Mouse (Mus musculus) thymus, adult 2 months (tissue): Measurements from ENCODE around the gene Spats2. TPM values are rescaled to one million over a fixed set of nuclear protein-coding genes. Genes with fewer than 3 reads are reported as not detected.

Source experiments
- DNase-seq: peaks from one replicate; pipeline ENCODE4 v3.0.0; 2021
- H3K27ac ChIP-seq: fragments of 200-500 bp; 2 replicates; pipeline ENCODE4 v1.5.1; 2012; ENCODE audit warnings: low read length, control low read depth; ENCODE audit not compliant: control insufficient read depth, insufficient read depth
- H3K27me3 ChIP-seq: fragments of 200-500 bp; 2 replicates; pipeline ENCODE4 v1.6.1; 2012; ENCODE audit warnings: mild to moderate bottlenecking, low read length, moderate library complexity, mixed read lengths; ENCODE audit not compliant: control insufficient read depth, insufficient read depth
- H3K36me3 ChIP-seq: fragments of 200-500 bp; 2 replicates; pipeline ENCODE4 v1.6.1; 2012; ENCODE audit warnings: mild to moderate bottlenecking, low read length, moderate library complexity; ENCODE audit not compliant: control insufficient read depth, insufficient read depth
- H3K4me1 ChIP-seq: fragments of 200-500 bp; replicated peaks from 2 replicates; pipeline ENCODE4 v1.6.1; 2012; ENCODE audit warnings: low read length; ENCODE audit not compliant: control insufficient read depth, insufficient read depth
- H3K4me3 ChIP-seq: fragments of 200-500 bp; 2 replicates; pipeline ENCODE4 v1.5.1; 2012; ENCODE audit warnings: mild to moderate bottlenecking, low read length, control low read depth, moderate library complexity; ENCODE audit not compliant: control insufficient read depth, insufficient read depth
- CTCF ChIP-seq: fragments of 200-500 bp; IDR thresholded peaks from 2 replicates; pipeline ENCODE4 v1.5.1; 2012; ENCODE audit warnings: mild to moderate bottlenecking, control low read depth, low read length, moderate library complexity, borderline replicate concordance; ENCODE audit not compliant: control insufficient read depth, poor library complexity, insufficient read depth; ENCODE audit errors: extremely low read depth
- POLR2A ChIP-seq: fragments of 200-500 bp; IDR thresholded peaks from 2 replicates; pipeline ENCODE4 v1.6.1; 2012; ENCODE audit warnings: mild to moderate bottlenecking, low read length, control low read depth, moderate library complexity; ENCODE audit not compliant: control insufficient read depth, poor library complexity, insufficient read depth; ENCODE audit errors: extremely low read depth
- WGBS: fragments of 180-500 bp; shearing (Covaris S2); methylation state at CpG from one replicate; pipeline ENCODE4 v1.1.7; 2018; 5-methylcytosine and 5-hydroxymethylcytosine counted together
- polyA plus RNA-seq: library from polyadenylated mRNA; depleted of rRNA; stranded (reverse); fragments of >200 nt; gene quantifications from 2 replicates; pipeline ENCODE4 v1.2.3, GENCODE M21; 2012

The Spats2 gene
- polyA plus RNA-seq, 1 experiment = 11.8 TPM

DNA sequence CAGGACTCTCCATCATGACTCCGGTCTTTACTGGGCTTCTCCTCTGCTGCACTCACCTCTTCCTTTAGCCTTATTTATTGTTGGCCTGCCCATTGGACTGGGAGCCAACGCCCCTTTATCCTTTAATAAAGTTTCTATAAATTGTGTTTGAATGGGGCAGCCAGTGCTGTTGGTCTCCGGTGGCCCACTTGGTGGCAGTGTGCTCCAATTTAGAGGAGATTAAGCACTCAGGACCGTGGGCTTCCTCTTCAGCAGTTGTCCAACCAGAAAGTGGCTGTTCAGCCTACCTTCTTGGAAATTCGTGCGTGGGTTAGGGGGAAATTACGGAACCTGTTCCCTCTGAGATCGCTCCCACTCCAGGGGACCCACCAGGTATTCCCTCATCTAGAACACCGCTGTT, 42.5 kb upstream of the Spats2 start:
- no peak overlapping the region for H3K27ac ChIP-seq
- WGBS = 71% methylated on average over 9 of the region's 9 CpGs
- DNase-seq = peak; percentile 35

DNA sequence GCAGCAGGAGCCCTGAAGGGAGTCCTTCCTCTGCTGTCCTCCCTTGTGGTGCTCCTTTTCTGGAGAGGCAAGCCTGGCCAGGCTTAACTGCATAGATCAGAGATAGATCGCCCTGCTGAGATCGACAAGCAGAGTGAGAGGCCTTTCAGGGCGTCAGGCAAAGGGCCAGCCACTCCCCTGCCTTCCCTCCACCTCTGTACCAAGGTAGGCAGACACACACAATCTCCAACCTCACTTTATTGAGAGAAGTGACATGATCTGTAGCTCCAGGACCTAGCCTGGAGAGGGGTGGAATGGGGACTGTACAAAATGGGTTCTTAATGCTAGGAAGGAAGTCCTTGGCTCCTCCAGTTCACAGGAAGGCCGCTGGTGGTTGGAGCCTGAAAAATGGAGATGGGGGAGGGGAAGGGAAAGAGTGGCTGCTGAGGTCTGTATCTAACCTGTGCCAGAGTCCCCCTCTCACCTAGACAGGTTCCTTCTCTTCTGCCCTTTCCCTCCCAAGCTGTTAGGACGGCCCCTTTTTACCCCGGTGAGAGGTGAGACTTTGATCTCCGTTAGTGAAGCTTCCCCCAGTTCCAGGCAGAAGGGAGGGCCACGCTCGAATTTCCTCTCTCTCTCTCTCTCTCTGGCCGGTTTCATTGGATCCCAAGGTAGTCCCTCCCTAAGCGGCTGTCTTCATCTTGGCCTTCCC, 41.7 kb upstream of the Spats2 start:
- TF ChIP-seq CTCF (no peak), POLR2A (no peak)
- Histone ChIP-seq H3K4me1 (no peaks in the 10 kb centered on the region), H3K27me3 (peaks cover 8% of the 10 kb centered on the region; the same call in 1 of the 2 replicates), H3K27ac (no peak overlapping the region), H3K36me3 (peaks cover 9% of the 10 kb centered on the region; the same call in 1 of the 2 replicates), H3K4me3 (no peak overlapping the region)
- 24% methylated on average over 11 of the region's 11 CpGs for WGBS
- no peak for DNase-seq

More for the DNA sequence above, 42.5 kb upstream of the Spats2 start:
- Histone ChIP-seq H3K36me3 (peaks cover 9% of the 10 kb centered on the region; the same call in 1 of the 2 replicates), H3K4me3 (no peak overlapping the region), H3K4me1 (no peaks in the 10 kb centered on the region), H3K27me3 (peaks cover 8% of the 10 kb centered on the region; the same call in 1 of the 2 replicates)
- TF ChIP-seq POLR2A (no peak), CTCF (peak; percentile 23; the same call in 1 of the 2 replicates)

DNA sequence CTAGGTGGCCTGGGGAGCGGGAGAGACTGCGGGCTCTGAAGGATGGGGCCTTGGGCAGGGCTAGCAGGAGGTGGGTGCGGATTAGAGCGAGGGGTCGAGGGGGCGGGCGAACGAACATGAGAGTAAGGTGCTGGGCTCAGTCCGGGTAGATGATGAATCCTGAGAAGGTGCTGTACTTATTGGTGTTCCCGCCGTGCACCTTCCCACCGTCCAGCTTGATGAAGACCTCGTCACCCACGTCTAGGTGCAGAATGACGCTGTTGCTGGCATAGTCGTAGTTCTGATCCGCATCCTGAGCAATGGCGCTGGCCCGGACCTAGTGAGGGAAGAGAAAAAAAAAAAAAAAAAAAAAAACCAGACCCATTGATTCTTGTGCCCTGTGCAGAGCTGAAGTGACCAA, 41.1 kb upstream of the Spats2 start:
- no peak for TF ChIP-seq CTCF
- no peak for TF ChIP-seq POLR2A
- WGBS = 57% methylated on average over 19 of the region's 19 CpGs
- H3K4me3 ChIP-seq = no peak overlapping the region
- H3K27me3 ChIP-seq = peaks cover 8% of the 10 kb centered on the region; the same call in 1 of the 2 replicates
- H3K36me3 ChIP-seq = peaks cover 9% of the 10 kb centered on the region; the same call in 1 of the 2 replicates
- no peak overlapping the region for H3K27ac ChIP-seq
- DNase-seq = no peak
- no peaks in the 10 kb centered on the region for H3K4me1 ChIP-seq

DNA sequence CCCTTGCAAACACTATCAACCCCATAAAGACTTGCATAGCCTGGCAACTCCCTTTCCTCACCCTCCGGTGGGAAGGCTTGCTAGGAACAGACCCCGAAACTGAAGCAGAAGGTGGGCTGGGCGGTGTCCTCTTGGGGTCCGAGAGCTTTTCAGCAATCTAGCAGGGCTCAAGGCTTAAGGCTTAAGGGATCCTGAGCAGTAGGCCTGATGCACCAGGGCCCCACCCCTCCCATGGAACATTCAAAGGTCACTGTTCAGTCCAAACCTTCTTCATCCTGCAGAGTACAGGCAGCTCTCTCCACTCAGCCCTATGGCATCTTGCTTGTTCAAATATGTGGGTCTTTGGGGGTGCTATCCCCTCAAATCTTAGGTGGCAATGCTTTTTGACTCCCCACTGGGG, 39.7 kb upstream of the Spats2 start:
- TF ChIP-seq CTCF (no peak), POLR2A (no peak)
- 95% methylated on average over 4 of the region's 4 CpGs for WGBS
- peaks cover 8% of the 10 kb centered on the region; the same call in 1 of the 2 replicates for H3K27me3 ChIP-seq

DNA sequence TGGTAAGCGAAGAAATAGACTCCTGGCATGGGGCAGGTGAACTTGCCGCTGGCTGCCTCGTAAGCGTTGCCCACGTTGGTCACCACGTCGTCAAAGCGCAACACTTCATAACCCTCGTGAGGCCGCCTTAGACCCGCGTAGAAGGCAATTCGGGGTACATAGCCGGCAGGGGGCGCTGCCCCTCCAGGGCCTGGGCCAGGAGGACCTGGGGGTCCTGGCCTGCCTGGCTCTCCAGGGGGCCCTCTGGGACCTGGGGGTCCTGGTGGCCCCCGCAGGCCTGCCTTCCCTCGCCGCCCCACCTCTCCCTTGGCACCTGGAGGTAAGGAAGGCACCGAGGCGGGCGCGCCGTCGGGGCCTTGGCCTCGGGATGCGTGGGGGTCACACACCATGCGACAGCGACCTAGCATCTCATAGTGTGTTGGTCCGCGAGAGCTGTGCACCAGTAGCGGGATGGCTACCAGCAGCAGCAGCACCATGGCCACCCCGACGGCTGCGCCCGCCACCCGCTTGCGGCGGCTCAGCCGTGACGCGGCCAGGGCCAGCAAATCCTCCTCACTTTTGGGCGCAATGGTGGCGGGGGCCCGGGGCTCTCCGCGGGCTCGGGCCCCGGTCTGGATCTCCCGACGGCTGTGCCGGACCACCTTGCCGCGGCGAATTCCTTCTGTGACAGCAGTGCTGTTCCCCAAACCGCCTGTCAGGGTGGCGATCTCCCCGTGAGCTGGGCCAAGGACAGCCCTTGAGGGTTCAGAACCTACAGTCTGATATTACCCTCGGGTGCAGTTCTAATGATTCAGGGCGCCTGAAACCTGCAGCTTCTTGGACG, 38.3 kb upstream of the Spats2 start, which contains the start of gene C1ql4:
Gene C1ql4, minus strand, starts transcription at position 565 of the 823 bp plus-strand sequence.
- peak; percentile 45 for DNase-seq
- Histone ChIP-seq H3K36me3 (no peaks in the 10 kb centered on the region), H3K27ac (no peak within 1 kb of the TSS), H3K4me1 (no peaks in the 10 kb centered on the region), H3K27me3 (peaks cover 8% of the 10 kb centered on the region; the same call in 1 of the 2 replicates), H3K4me3 (no peak within 1 kb of the TSS)
- TF ChIP-seq POLR2A = no peak
- TF ChIP-seq CTCF = peak; percentile 85
- 25% methylated on average over 60 of the region's 60 CpGs for whole genome bisulfite sequencing

More for the DNA sequence above, 39.7 kb upstream of the Spats2 start:
- Histone ChIP-seq H3K36me3 (peaks cover 9% of the 10 kb centered on the region; the same call in 1 of the 2 replicates), H3K4me3 (no peak overlapping the region), H3K27ac (no peak overlapping the region), H3K4me1 (no peaks in the 10 kb centered on the region)
- no peak for DNase-seq

DNA sequence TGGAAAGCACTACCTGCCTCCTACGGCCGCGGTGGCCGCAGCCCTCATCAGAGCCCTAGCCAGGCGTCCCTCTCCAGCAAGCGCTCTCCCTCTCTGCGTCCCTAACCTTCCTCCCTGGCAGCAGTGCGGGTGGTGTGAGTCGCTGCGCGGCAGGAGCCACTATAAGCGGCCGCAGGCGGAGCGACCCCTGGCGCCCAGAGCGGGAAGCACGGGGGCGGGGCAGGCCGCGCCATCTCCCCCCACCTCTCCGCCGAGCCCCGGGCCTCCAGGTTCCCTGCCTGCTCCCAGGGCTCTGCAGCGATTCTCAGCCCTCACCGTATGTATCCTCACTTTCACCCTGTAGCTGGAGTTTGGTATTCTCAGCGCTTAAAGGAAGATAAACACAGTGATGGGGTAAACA, 37.4 kb upstream of the Spats2 start:
- Histone ChIP-seq H3K36me3 (no peaks in the 10 kb centered on the region), H3K27me3 (peaks cover 14% of the 10 kb centered on the region; the same call in 1 of the 2 replicates), H3K4me3 (no peak overlapping the region), H3K4me1 (no peaks in the 10 kb centered on the region), H3K27ac (no peak overlapping the region)
- DNase-seq = peak; percentile 81
- TF ChIP-seq CTCF (peak; percentile 91), POLR2A (no peak)
- WGBS = under 1% methylated on average over 27 of the region's 27 CpGs
